Mouse (Mus musculus): ENCODE measurements around the gene Npepps. TPM values are rescaled to one million over a fixed set of nuclear protein-coding genes. Genes with fewer than 3 reads are reported as not detected.

Gene Npepps
- total and polyA plus RNA-seq, 3 experiments = 20.5 to 41.6 TPM; not detected in 1

- no peak overlapping the region for H3K4me3 ChIP-seq (ENCODE audit: control insufficient read depth in 1 of 2, insufficient read depth in 1 of 2, low read depth in 2 of 2, low read length in 2 of 2)
- no peaks in the 10 kb centered on the region for H3K4me1 ChIP-seq (ENCODE audit: control insufficient read depth in 1 of 2, insufficient read depth in 2 of 2, low read length in 2 of 2)
- H3K9me3 ChIP-seq (replicated peaks; ENCODE audit: insufficient read depth, low read length) = no peaks in the 10 kb centered on the region
- H3K27me3 ChIP-seq (ENCODE audit: control insufficient read depth in 1 of 2, insufficient read depth in 2 of 2, low read length in 2 of 2) = no peaks in the 10 kb centered on the region
- DNase-seq (ENCODE audit: low read depth, low spot score) = no peak
- H3K36me3 ChIP-seq (ENCODE audit: control insufficient read depth in 1 of 2, insufficient read depth in 2 of 2, low read length in 2 of 2) = peaks cover 0 to 29% of the 10 kb centered on the region in 2 experiments; a peak in 2 of 4 replicates
- no peak overlapping the region for H3K9ac ChIP-seq (ENCODE audit: control insufficient read depth, low read depth, low read length, poor library complexity, severe bottlenecking)
- no peaks in the 10 kb centered on the region for H3K79me2 ChIP-seq (ENCODE audit: control insufficient read depth, insufficient read depth, low read length, poor library complexity)
- no peak for TF ChIP-seq MYC (IDR thresholded peaks at IDR 0.05; ENCODE audit: low read depth, low read length)
- no peak for TF ChIP-seq MYB (IDR thresholded peaks at IDR 0.05; ENCODE audit: low read depth, low read length)
- no peak for TF ChIP-seq ZC3H11A (IDR thresholded peaks at IDR 0.05; ENCODE audit: low read depth, low read length)
- no peak for TF ChIP-seq KAT2A (conservative IDR thresholded peaks at IDR 0.05; ENCODE audit: low read depth, low read length)
- TF ChIP-seq GATA1 (IDR thresholded peaks at IDR 0.05; ENCODE audit: low read depth, low read length) = no peak
- TF ChIP-seq UBTF (IDR thresholded peaks at IDR 0.05; ENCODE audit: borderline replicate concordance, insufficient read depth, low read depth, low read length) = no peak
- no peak for TF ChIP-seq POLR2A (IDR thresholded peaks at IDR 0.05; ENCODE audit: control insufficient read depth in 1 of 2, insufficient read depth in 1 of 2, low read depth in 1 of 2, low read length in 2 of 2, poor library complexity in 1 of 2)
- no peak for TF ChIP-seq ELF1 (IDR thresholded peaks at IDR 0.05; ENCODE audit: low read depth, low read length)
- TF ChIP-seq ZKSCAN1 (IDR thresholded peaks at IDR 0.05; ENCODE audit: low read depth, low read length) = no peak
- TF ChIP-seq USF2 (IDR thresholded peaks at IDR 0.05; ENCODE audit: borderline replicate concordance in 1 of 2, insufficient read depth in 1 of 2, low read depth in 1 of 2, low read length in 2 of 2) = no peak
- no peak for TF ChIP-seq MAFK (IDR thresholded peaks at IDR 0.05; ENCODE audit: borderline replicate concordance, low read depth, low read length)
- H3K27ac ChIP-seq (ENCODE audit: control insufficient read depth, low read depth, low read length) = no peak overlapping the region
Measured at GRCm38 (mm10) chr11:97228985-97229384, 51.5 kb downstream of the Npepps start.

- Histone ChIP-seq H3K27ac (ENCODE audit: control insufficient read depth, low read depth, low read length) (no peak overlapping the region), H3K9me3 (replicated peaks; ENCODE audit: insufficient read depth, low read length) (no peaks in the 10 kb centered on the region), H3K27me3 (ENCODE audit: control insufficient read depth in 1 of 2, insufficient read depth in 2 of 2, low read length in 2 of 2) (no peaks in the 10 kb centered on the region), H3K4me3 (ENCODE audit: control insufficient read depth in 1 of 2, insufficient read depth in 1 of 2, low read depth in 2 of 2, low read length in 2 of 2) (no peak overlapping the region), H3K36me3 (ENCODE audit: control insufficient read depth in 1 of 2, insufficient read depth in 2 of 2, low read length in 2 of 2) (peaks cover 0 to 48% of the 10 kb centered on the region in 2 experiments; a peak in 2 of 4 replicates), H3K9ac (ENCODE audit: control insufficient read depth, low read depth, low read length, poor library complexity, severe bottlenecking) (no peak overlapping the region), H3K79me2 (ENCODE audit: control insufficient read depth, insufficient read depth, low read length, poor library complexity) (no peaks in the 10 kb centered on the region), H3K4me1 (ENCODE audit: control insufficient read depth in 1 of 2, insufficient read depth in 2 of 2, low read length in 2 of 2) (no peaks in the 10 kb centered on the region)
- no peak for TF ChIP-seq E2F4 (IDR thresholded peaks at IDR 0.05; ENCODE audit: borderline replicate concordance, low read depth, low read length)
- DNase-seq (ENCODE audit: low read depth, low spot score) = no peak
Measured at GRCm38 (mm10) chr11:97226131-97226530, 54.3 kb downstream of the Npepps start.

GRCm38 (mm10) chr11:97223485-97223884 is 57.0 kb downstream of the Npepps start:
- no peaks in the 10 kb centered on the region for H3K9me3 ChIP-seq (replicated peaks; ENCODE audit: insufficient read depth, low read length)
- peaks cover 0 to 47% of the 10 kb centered on the region in 2 experiments; a peak in 2 of 4 replicates for H3K36me3 ChIP-seq (ENCODE audit: control insufficient read depth in 1 of 2, insufficient read depth in 2 of 2, low read length in 2 of 2)
- H3K9ac ChIP-seq (ENCODE audit: control insufficient read depth, low read depth, low read length, poor library complexity, severe bottlenecking) = no peak overlapping the region
- TF ChIP-seq SIN3A (IDR thresholded peaks at IDR 0.05; ENCODE audit: low read length) (no peak), MYC (IDR thresholded peaks at IDR 0.05; ENCODE audit: low read depth, low read length) (no peak), NELFE (IDR thresholded peaks at IDR 0.05; ENCODE audit: low read depth, low read length) (no peak), POLR2A (IDR thresholded peaks at IDR 0.05; ENCODE audit: control insufficient read depth in 1 of 2, insufficient read depth in 1 of 2, low read depth in 1 of 2, low read length in 2 of 2, poor library complexity in 1 of 2) (no peak), MYB (IDR thresholded peaks at IDR 0.05; ENCODE audit: low read depth, low read length) (no peak), TBP (IDR thresholded peaks at IDR 0.05; ENCODE audit: low read depth, low read length) (no peak), USF1 (IDR thresholded peaks at IDR 0.05; ENCODE audit: low read depth, low read length) (no peak), UBTF (IDR thresholded peaks at IDR 0.05; ENCODE audit: borderline replicate concordance, insufficient read depth, low read depth, low read length) (no peak), MXI1 (IDR thresholded peaks at IDR 0.05; ENCODE audit: low read depth, low read length) (no peak), GATA1 (IDR thresholded peaks at IDR 0.05; ENCODE audit: low read depth, low read length) (no peak), POLR2AphosphoS5 (IDR thresholded peaks at IDR 0.05; ENCODE audit: borderline replicate concordance, low read depth, low read length) (no peak), ELF1 (IDR thresholded peaks at IDR 0.05; ENCODE audit: low read depth, low read length) (no peak), ZKSCAN1 (IDR thresholded peaks at IDR 0.05; ENCODE audit: low read depth, low read length) (no peak), USF2 (IDR thresholded peaks at IDR 0.05; ENCODE audit: borderline replicate concordance in 1 of 2, insufficient read depth in 1 of 2, low read depth in 1 of 2, low read length in 2 of 2) (no peak), JUND (IDR thresholded peaks at IDR 0.05; ENCODE audit: low read depth, low read length) (no peak), ZNF384 (IDR thresholded peaks at IDR 0.05; ENCODE audit: low read depth, low read length) (no peak)
- no peaks in the 10 kb centered on the region for H3K27me3 ChIP-seq (ENCODE audit: control insufficient read depth in 1 of 2, insufficient read depth in 2 of 2, low read length in 2 of 2)
- H3K27ac ChIP-seq (ENCODE audit: control insufficient read depth, low read depth, low read length) = no peak overlapping the region
- no peak overlapping the region for H3K4me3 ChIP-seq (ENCODE audit: control insufficient read depth in 1 of 2, insufficient read depth in 1 of 2, low read depth in 2 of 2, low read length in 2 of 2)
- H3K79me2 ChIP-seq (ENCODE audit: control insufficient read depth, insufficient read depth, low read length, poor library complexity) = no peaks in the 10 kb centered on the region
- no peak for DNase-seq (ENCODE audit: low read depth, low spot score)
- H3K4me1 ChIP-seq (ENCODE audit: control insufficient read depth in 1 of 2, insufficient read depth in 2 of 2, low read length in 2 of 2) = no peaks in the 10 kb centered on the region

All from MEL (cell line).